Mouse (Mus musculus) liver, adult 2 months (tissue): Measurements from ENCODE around the gene Rpl38.
A peak's percentile ranks its signal among the peaks of the same experiment; 100 is the strongest.

Experiments used
- CTCF ChIP-seq: fragments of 200-500 bp; IDR thresholded peaks from 2 replicates; pipeline ENCODE4 v1.5.1; 2011; ENCODE audit warnings: low read depth, low read length, control low read depth
- POLR2A ChIP-seq: fragments of 200-500 bp; IDR thresholded peaks from 2 replicates; pipeline ENCODE4 v1.6.1; 2011; ENCODE audit warnings: low read length, control low read depth; ENCODE audit not compliant: insufficient read depth; ENCODE audit errors: extremely low read depth

- TF ChIP-seq POLR2A = peak; percentile 94
- 0 out of 2 replicates have a peak, but pooled peaks have one; percentile 2 for TF ChIP-seq CTCF
These were observed 7.1 kb downstream of the Rpl38 start, which contains the start of gene Ttyh2 for GRCm38 (mm10) chr11:114675341-114675825.
